Mouse (Mus musculus) cerebellum, adult 2 months (tissue): ENCODE measurements around the gene Bdh2.
A peak's percentile ranks its signal among the peaks of the same experiment; 100 is the strongest.

Experiments used
- CTCF ChIP-seq: fragments of 200-500 bp; IDR thresholded peaks from 2 replicates; pipeline ENCODE4 v1.5.1; 2011; ENCODE audit warnings: low read depth, mild to moderate bottlenecking, control low read depth, low read length, moderate library complexity, borderline replicate concordance; ENCODE audit not compliant: insufficient read depth
- POLR2A ChIP-seq: fragments of 200-500 bp; IDR thresholded peaks from 2 replicates; pipeline ENCODE4 v1.6.1; 2011; ENCODE audit warnings: low read length, control low read depth, borderline replicate concordance; ENCODE audit not compliant: insufficient read depth

GRCm38 (mm10) chr3:135280669-135281415 lies at the start of gene Bdh2:
- TF ChIP-seq CTCF (peak; percentile 83), POLR2A (no peak)
